Mouse (Mus musculus): ENCODE results near the gene Slc16a2.

- no peak for TF ChIP-seq CTCF (IDR thresholded peaks at IDR 0.05; ENCODE audit: borderline replicate concordance, insufficient read depth, low read depth, low read length)
- no peak for TF ChIP-seq POLR2A (IDR thresholded peaks at IDR 0.05; ENCODE audit: borderline replicate concordance, insufficient read depth, low read length)
These were observed 169.7 kb downstream of the Slc16a2 start for GRCm38 (mm10) chrX:103652048-103652447.

Data from cerebellum, adult 2 months (tissue).